Mouse (Mus musculus) limb, embryonic 14.5 days (tissue): ENCODE measurements around the gene Cxadr. TPM values are rescaled to one million over a fixed set of nuclear protein-coding genes. Genes with fewer than 3 reads are reported as not detected.

Experiments
- ATAC-seq: fragments of 200-750 bp; cut with Nextera tagmentation; 2 replicates; pipeline ENCODE4 v1.8.0; 2017; ENCODE audit warnings: low read depth, moderate number of reproducible peaks, moderate TSS enrichment; ENCODE audit not compliant: low FRiP score
- DNase-seq: peaks from one replicate; pipeline ENCODE4 v3.0.0-alpha.2; 2015; ENCODE audit warnings: low spot score
- H3K27ac ChIP-seq: fragments of 300-500 bp; sonication (generic); replicated peaks from 2 replicates; pipeline ENCODE4 v1.5.1; 2014; ENCODE audit warnings: low read depth, mild to moderate bottlenecking, low read length, moderate library complexity, mixed read lengths
- H3K27me3 ChIP-seq: fragments of 300-500 bp; sonication (generic); 2 replicates; pipeline ENCODE4 v1.6.1; 2014; ENCODE audit warnings: low read length, mixed read lengths; ENCODE audit not compliant: control insufficient read depth, insufficient read depth
- H3K36me3 ChIP-seq: fragments of 300-500 bp; sonication (generic); 2 replicates; pipeline ENCODE4 v1.6.1; 2014; ENCODE audit warnings: mild to moderate bottlenecking, low read length, moderate library complexity, mixed read lengths; ENCODE audit not compliant: control insufficient read depth, insufficient read depth
- H3K4me1 ChIP-seq: fragments of 300-500 bp; sonication (generic); 2 replicates; pipeline ENCODE4 v1.6.1; 2014; ENCODE audit warnings: antibody characterized with exemption, low read length, mixed read lengths; ENCODE audit not compliant: control insufficient read depth, insufficient read depth
- H3K4me2 ChIP-seq: fragments of 300-500 bp; sonication (generic); replicated peaks from 2 replicates; pipeline ENCODE4 v1.6.1; 2014; ENCODE audit warnings: low read depth, mild to moderate bottlenecking, low read length, moderate library complexity; ENCODE audit not compliant: severe bottlenecking
- H3K4me3 ChIP-seq: fragments of 300-500 bp; sonication (generic); replicated peaks from 2 replicates; pipeline ENCODE4 v1.5.1; 2014; ENCODE audit warnings: low read length
- H3K9ac ChIP-seq: fragments of 300-500 bp; sonication (generic); 2 replicates; pipeline ENCODE4 v1.6.1; 2014; ENCODE audit warnings: mild to moderate bottlenecking, low read depth, low read length, moderate library complexity; ENCODE audit not compliant: severe bottlenecking
- H3K9me3 ChIP-seq: fragments of 300-500 bp; sonication (generic); 2 replicates; pipeline ENCODE4 v1.6.1; 2016; ENCODE audit warnings: low read length; ENCODE audit not compliant: control insufficient read depth
- POLR2A ChIP-seq: fragments of 200-500 bp; IDR thresholded peaks from 2 replicates; pipeline ENCODE4 v1.8.0; 2012; ENCODE audit warnings: inconsistent platforms, mild to moderate bottlenecking, moderate library complexity, borderline replicate concordance; ENCODE audit not compliant: insufficient read depth, insufficient read length; ENCODE audit errors: extremely low read depth
- WGBS: fragments of 180-500 bp; shearing (Covaris S2); extraction: QIAGEN DNeasy Blood & Tissue Kit; methylation state at CpG from one replicate; pipeline ENCODE4 v1.1.7; 2014; 5-methylcytosine and 5-hydroxymethylcytosine counted together
- polyA plus RNA-seq, 2 experiments: library from polyadenylated mRNA; depleted of rRNA in 1 of 2; stranded (reverse) in 1 of 2; unstranded in 1 of 2; fragments of >200 nt; fragmentation: Nextera tagmentation in 1 of 2; extraction: Ambion mirVana in 1 of 2; gene quantifications; 2 replicates each; pipeline versions ENCODE4 v1.2.1 to v1.2.3; 2012 to 2014

The Cxadr gene
- polyA plus RNA-seq, 2 experiments, result 11.5 to 11.6 TPM

DNA sequence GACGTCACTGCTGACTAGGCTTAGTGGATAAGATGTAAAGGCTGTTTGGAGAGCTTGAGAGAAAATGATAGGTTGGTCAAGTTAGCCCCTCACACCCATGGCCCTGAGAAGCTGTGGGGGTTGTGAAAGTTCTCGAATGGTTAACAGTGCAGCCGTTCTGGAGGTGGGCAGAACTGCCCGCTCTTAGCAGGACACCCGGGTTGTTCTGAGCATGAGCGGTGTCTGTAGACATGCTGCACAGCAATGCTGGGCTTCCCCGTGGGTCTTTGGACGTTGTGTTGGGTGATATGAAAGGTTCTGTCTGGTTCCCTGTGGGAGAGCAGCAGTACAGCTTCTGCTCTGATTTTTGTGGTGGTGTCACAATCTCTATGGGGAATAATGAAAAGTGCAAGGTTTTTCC is 5.3 kb downstream of the Cxadr start:
- Histone ChIP-seq H3K27me3 (no peaks in the 10 kb centered on the region), H3K9ac (no peak overlapping the region), H3K4me3 (no peak overlapping the region), H3K4me1 (0 out of 2 replicates have a peak, but pooled peaks cover 6% of the 10 kb centered on the region), H3K4me2 (no peak overlapping the region), H3K36me3 (no peaks in the 10 kb centered on the region), H3K9me3 (no peaks in the 10 kb centered on the region), H3K27ac (no peak overlapping the region)
- WGBS, result 85% methylated on average over 8 of the region's 8 CpGs
- no peak for ATAC-seq
- no peak for DNase-seq
- TF ChIP-seq POLR2A, result no peak

DNA sequence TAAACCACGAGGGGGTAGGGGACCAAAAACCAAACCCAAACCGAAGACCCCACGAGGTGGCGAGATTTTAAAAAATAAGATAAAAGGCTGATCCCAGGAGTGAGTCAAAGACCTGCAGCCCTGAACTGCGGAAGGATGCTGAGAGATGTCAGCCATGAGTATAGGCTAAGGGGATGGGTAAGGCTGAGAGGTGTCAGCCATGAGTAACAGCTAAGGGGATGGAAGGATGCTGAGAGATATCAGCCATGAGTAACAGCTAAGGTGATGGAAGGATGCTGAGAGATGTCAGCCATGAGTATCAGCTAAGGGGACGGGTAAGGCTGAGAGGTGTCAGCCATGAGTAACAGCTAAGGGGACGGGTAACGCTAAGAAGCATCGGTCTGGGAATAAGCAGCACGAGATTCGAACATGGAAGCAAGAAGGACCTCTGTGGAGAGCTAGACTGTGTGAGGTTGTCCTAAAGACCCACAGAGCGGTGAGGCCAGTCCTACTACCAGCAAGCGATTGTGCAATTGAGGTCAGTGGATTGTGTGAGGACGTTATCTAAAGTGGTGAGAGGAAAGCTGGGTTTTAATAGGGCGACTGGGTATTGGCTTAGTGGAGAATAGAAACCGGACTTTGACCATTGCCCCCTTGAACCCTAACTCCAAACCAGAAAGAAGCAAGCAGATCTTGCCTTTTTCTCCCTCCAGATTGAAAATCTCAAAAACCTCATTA is 6.3 kb downstream of the Cxadr start:
- Histone ChIP-seq H3K4me2 (no peak overlapping the region), H3K27ac (no peak overlapping the region), H3K36me3 (no peaks in the 10 kb centered on the region), H3K27me3 (no peaks in the 10 kb centered on the region), H3K9ac (no peak overlapping the region), H3K4me3 (no peak overlapping the region), H3K4me1 (0 out of 2 replicates have a peak, but pooled peaks cover 5% of the 10 kb centered on the region), H3K9me3 (no peaks in the 10 kb centered on the region)
- DNase-seq (no peak), ATAC-seq (no peak)
- no peak for TF ChIP-seq POLR2A
- WGBS, result 91% methylated on average over 16 of the region's 16 CpGs

DNA sequence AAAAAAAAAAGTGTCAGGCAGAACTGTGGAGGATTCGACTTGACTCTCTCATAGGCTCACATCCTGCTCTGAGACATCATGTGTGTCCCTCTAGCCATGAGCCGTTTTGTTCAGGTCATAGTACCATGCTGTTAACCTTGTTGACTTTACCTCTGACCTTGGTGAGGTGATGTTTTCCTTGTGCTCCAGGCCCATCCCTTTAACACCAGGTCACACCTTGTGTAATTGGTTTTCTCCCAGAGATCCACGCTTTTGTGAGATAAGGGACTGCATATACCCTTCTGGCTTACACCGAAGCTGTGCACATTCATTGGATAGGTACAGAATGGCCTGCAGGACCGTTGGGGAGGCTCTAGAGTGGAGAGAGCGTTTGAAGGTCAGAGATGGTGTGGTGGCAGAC is 8.0 kb downstream of the Cxadr start:
- Histone ChIP-seq H3K9ac (no peak overlapping the region), H3K4me2 (no peak overlapping the region), H3K4me3 (no peak overlapping the region), H3K27me3 (no peaks in the 10 kb centered on the region), H3K9me3 (no peaks in the 10 kb centered on the region), H3K36me3 (no peaks in the 10 kb centered on the region), H3K4me1 (peaks cover 11% of the 10 kb centered on the region; the same call in 1 of the 2 replicates), H3K27ac (no peak overlapping the region)
- DNase-seq, result no peak
- no peak for ATAC-seq
- 82% methylated on average over 6 of the region's 6 CpGs for WGBS
- no peak for TF ChIP-seq POLR2A

DNA sequence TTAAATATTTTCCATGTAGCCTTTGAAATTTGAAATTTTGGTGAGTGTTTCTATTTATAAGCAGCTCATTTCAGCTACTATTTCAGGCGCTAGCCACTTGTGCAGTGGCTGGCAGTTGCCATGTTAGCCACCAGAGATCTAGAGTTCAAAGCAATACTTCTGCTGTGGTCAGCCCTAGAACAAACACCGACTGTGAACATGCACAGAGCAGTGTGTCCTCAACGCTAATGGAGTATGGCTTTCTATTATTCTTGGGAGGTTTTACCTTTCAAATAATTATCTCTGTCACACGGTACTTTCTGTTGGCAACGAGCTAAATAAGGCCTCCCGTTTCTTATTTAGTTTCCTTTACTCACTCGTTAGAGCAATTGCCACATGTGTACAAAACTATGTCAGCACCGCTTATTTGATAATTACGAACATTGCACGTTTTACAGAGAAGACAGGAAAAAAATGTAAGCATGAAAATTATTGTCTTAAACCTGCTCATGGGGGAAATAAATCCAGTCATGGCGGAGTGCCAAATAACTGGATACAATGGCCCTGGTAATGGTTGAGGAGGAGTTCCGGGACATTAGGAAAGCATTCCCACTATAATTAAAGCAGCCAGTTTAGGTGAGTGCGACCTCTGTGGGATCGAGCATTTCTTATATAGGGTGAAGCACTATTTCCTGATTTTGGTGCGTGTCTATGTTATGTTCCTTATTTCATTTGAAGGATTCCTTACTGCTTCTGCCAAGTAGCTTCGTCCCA is 12.0 kb downstream of the Cxadr start:
- DNase-seq (no peak), ATAC-seq (no peak)
- Histone ChIP-seq H3K9me3 (no peaks in the 10 kb centered on the region), H3K4me1 (peaks cover 16% of the 10 kb centered on the region; the same call in 1 of the 2 replicates), H3K27me3 (no peaks in the 10 kb centered on the region), H3K27ac (no peak overlapping the region), H3K36me3 (no peaks in the 10 kb centered on the region), H3K4me2 (no peak overlapping the region), H3K9ac (no peak overlapping the region), H3K4me3 (no peak overlapping the region)
- TF ChIP-seq POLR2A, result no peak
- 41% methylated on average over 16 of the region's 16 CpGs for WGBS

DNA sequence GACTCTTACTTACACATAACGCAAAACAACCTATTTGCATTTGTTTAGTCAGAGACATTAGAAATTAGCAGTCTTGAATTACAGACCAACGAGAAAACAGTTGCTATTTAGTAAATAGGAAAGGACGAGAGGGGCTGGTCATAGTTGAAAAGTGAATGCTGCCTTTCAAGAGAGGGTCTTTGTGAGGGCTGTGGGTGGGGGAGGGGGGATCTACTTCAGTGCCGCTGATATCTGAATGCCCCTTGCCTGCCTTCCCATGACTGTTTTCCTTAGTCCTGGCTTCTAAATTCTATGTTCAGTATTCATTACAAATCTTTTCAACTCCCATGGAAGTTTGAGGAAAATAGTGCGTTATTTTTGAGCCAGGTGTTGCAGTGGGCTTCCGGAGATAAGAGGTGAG is 12.7 kb downstream of the Cxadr start:
- no peak for DNase-seq
- TF ChIP-seq POLR2A, result no peak
- H3K9me3 ChIP-seq, result no peaks in the 10 kb centered on the region

More for the DNA sequence above, 12.7 kb downstream of the Cxadr start:
- peaks cover 16% of the 10 kb centered on the region; the same call in 1 of the 2 replicates for H3K4me1 ChIP-seq
- no peak overlapping the region for H3K4me2 ChIP-seq
- no peak for ATAC-seq
- no peak overlapping the region for H3K9ac ChIP-seq
- H3K36me3 ChIP-seq, result no peaks in the 10 kb centered on the region
- no peaks in the 10 kb centered on the region for H3K27me3 ChIP-seq
- H3K27ac ChIP-seq, result no peak overlapping the region
- H3K4me3 ChIP-seq, result no peak overlapping the region
- WGBS, result 71% methylated on average over 6 of the region's 6 CpGs
